Mouse (Mus musculus): ENCODE results near the gene Lect2.

GRCm38 (mm10) chr13:56593961-56594391 lies 45.7 kb upstream of the Lect2 start:
- TF ChIP-seq CTCF (IDR thresholded peaks at IDR 0.05; ENCODE audit: low read depth, low read length) (no peak), POLR2A (IDR thresholded peaks at IDR 0.05; ENCODE audit: extremely low read depth, insufficient read depth, low read length) (no peak)

All from liver, adult 2 months (tissue).